Mouse (Mus musculus) spleen, adult 2 months (tissue): ENCODE measurements around the gene Cit.

Experiments used
- CTCF ChIP-seq: fragments of 200-500 bp; IDR thresholded peaks from 2 replicates; pipeline ENCODE4 v1.5.1; 2011; ENCODE audit warnings: mild to moderate bottlenecking, inconsistent platforms; ENCODE audit not compliant: insufficient read depth, insufficient read length, insufficient replicate concordance; ENCODE audit errors: extremely low read depth
- POLR2A ChIP-seq: fragments of 200-500 bp; IDR thresholded peaks from 2 replicates; pipeline ENCODE4 v1.6.1; 2011; ENCODE audit warnings: low read depth, low read length, inconsistent platforms

DNA sequence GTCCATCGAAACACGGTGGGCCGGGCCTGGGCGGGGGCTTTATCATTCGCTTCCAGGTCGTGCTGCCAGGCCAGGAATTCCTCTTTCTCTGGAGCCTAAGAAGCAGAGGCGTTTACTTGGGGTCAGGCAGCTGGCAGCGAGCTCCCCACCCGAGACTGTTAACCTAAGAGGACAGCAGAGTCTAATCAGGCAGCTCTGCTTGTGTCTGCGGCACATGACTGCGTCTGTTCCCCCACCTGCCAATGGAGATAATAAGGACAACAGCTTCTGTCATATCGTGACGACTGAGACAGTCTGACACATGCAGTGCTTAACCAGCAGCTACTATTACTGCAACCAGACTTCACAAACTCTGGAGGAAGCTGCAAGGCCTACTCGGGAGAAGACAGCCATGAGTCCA lies 176.5 kb downstream of the Cit start:
- TF ChIP-seq POLR2A (no peak), CTCF (no peak)
